Mouse (Mus musculus) left cerebral cortex, postnatal 14 days (tissue): ENCODE results near the gene Itga11. TPM values are rescaled to one million over a fixed set of nuclear protein-coding genes. Genes with fewer than 3 reads are reported as not detected.

Experiments used
- total RNA-seq, 2 experiments: library from RNA; stranded (reverse); gene quantifications; 2 replicates each; pipeline ENCODE4 v1.2.3; 2021

The Itga11 gene
- total RNA-seq, 2 experiments from 2014 or later = 1.3 to 1.4 TPM

Other genes with a start within 250 kb of the Itga11 start
- gene Coro2b, start 140.8 kb upstream of the Itga11 start, total RNA-seq = 100 to 1,000 TPM; 142 to 155 TPM
- 100 to 1,000 TPM; 112 TPM for gene Fem1b, start 134.1 kb downstream of the Itga11 start, total RNA-seq
- gene Cln6, start 161.0 kb downstream of the Itga11 start, total RNA-seq = 10 to 100 TPM; 11.2 to 11.5 TPM
- gene Calml4, start 180.3 kb downstream of the Itga11 start, total RNA-seq = 1 to 10 TPM; 1.1 to 1.5 TPM